Mouse (Mus musculus) neural tube, embryonic 14.5 days (tissue): ENCODE measurements around the gene Bmp3. TPM values are rescaled to one million over a fixed set of nuclear protein-coding genes. Genes with fewer than 3 reads are reported as not detected.

Experiments used
- ATAC-seq: fragments of 200-750 bp; cut with Nextera tagmentation; 2 replicates; pipeline ENCODE4 v1.8.0; 2017; ENCODE audit warnings: low read depth, mild to moderate bottlenecking, moderate TSS enrichment, moderate library complexity
- H3K27ac ChIP-seq: fragments of 300-500 bp; sonication (generic); 2 replicates; pipeline ENCODE4 v1.5.1; 2014; ENCODE audit warnings: low read depth, mild to moderate bottlenecking, control low read depth, low read length, moderate library complexity, mixed read lengths
- H3K27me3 ChIP-seq: fragments of 300-500 bp; sonication (generic); 2 replicates; pipeline ENCODE4 v1.6.1; 2014; ENCODE audit warnings: low read length; ENCODE audit not compliant: control insufficient read depth, insufficient read depth
- H3K36me3 ChIP-seq: fragments of 300-500 bp; sonication (generic); 2 replicates; pipeline ENCODE4 v1.6.1; 2014; ENCODE audit warnings: low read length, mixed read lengths; ENCODE audit not compliant: control insufficient read depth, insufficient read depth
- H3K4me1 ChIP-seq: fragments of 300-500 bp; sonication (generic); 2 replicates; pipeline ENCODE4 v1.6.1; 2014; ENCODE audit warnings: low read length; ENCODE audit not compliant: control insufficient read depth, insufficient read depth
- H3K4me2 ChIP-seq: fragments of 300-500 bp; sonication (generic); 2 replicates; pipeline ENCODE4 v1.6.1; 2014; ENCODE audit warnings: mild to moderate bottlenecking, low read depth, low read length, control low read depth
- H3K4me3 ChIP-seq: fragments of 300-500 bp; sonication (generic); 2 replicates; pipeline ENCODE4 v1.5.1; 2014; ENCODE audit warnings: low read depth, low read length, control low read depth, mixed read lengths
- H3K9ac ChIP-seq: fragments of 300-500 bp; sonication (generic); replicated peaks from 2 replicates; pipeline ENCODE4 v1.6.1; 2014; ENCODE audit warnings: low read depth, mild to moderate bottlenecking, control low read depth, low read length, mixed read lengths
- H3K9me3 ChIP-seq: fragments of 300-500 bp; sonication (generic); 2 replicates; pipeline ENCODE4 v1.6.1; 2016; ENCODE audit warnings: low read length; ENCODE audit not compliant: control insufficient read depth
- WGBS: fragments of 180-500 bp; shearing (Covaris S2); extraction: QIAGEN DNeasy Blood & Tissue Kit; methylation state at CpG from one replicate; pipeline ENCODE4 v1.1.7; 2014; 5-methylcytosine and 5-hydroxymethylcytosine counted together
- polyA plus RNA-seq: library from polyadenylated mRNA; unstranded; fragments of >200 nt; fragmentation: Nextera tagmentation; extraction: Ambion mirVana; gene quantifications from 2 replicates; pipeline ENCODE4 v1.2.1, GENCODE M21; 2014

The Bmp3 gene
- polyA plus RNA-seq = 1.7 and 1.9 TPM in 2 replicates

GRCm38 (mm10) chr5:98854264-98854626 is at the start of gene Bmp3:
Gene Bmp3, plus strand, starts transcription at chr5:98854415.
- H3K4me3 ChIP-seq = peak within 1 kb of the TSS; percentile 42
- WGBS = 5% methylated on average over 10 of the region's 10 CpGs
- no peaks in the 10 kb centered on the region for H3K9me3 ChIP-seq
- peak; percentile 55; the same call in 1 of the 2 replicates for ATAC-seq
- peak within 1 kb of the TSS; percentile 93 for H3K4me2 ChIP-seq
- H3K27ac ChIP-seq = no peak within 1 kb of the TSS
- H3K27me3 ChIP-seq = peaks cover 15% of the 10 kb centered on the region
- peak within 1 kb of the TSS; percentile 43 for H3K9ac ChIP-seq
- peaks cover 7% of the 10 kb centered on the region; the same call in 1 of the 2 replicates for H3K4me1 ChIP-seq
- H3K36me3 ChIP-seq = no peaks in the 10 kb centered on the region

DNA sequence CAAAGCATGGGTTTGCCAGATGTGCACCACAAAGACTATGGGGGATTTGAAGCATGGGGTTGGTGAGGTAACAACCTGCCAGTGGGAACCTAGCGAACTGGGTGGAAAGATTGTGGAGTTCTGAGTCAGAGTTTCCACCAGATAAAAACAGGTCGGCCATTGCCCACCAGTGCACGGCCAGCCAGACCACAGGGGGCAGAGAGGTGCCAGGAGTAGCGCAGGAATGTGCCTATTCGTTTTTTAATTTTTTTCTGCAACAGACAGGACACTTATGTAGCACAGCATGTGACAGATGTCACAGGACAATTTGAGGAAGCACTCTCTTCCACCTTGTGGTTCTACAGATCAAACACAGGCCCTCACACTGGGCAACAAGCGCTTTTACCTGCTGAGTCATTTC is 49.5 kb upstream of the Bmp3 start:
- Histone ChIP-seq H3K27me3 (no peaks in the 10 kb centered on the region), H3K4me2 (no peak overlapping the region), H3K4me1 (no peaks in the 10 kb centered on the region), H3K9me3 (no peaks in the 10 kb centered on the region), H3K27ac (no peak overlapping the region), H3K36me3 (no peaks in the 10 kb centered on the region), H3K9ac (no peak overlapping the region), H3K4me3 (no peak overlapping the region)
- no peak for ATAC-seq
- WGBS = 88% methylated on average over 6 of the region's 6 CpGs

- H3K4me1 ChIP-seq = no peaks in the 10 kb centered on the region
- no peaks in the 10 kb centered on the region for H3K9me3 ChIP-seq
- H3K27ac ChIP-seq = no peak overlapping the region
- no peak overlapping the region for H3K9ac ChIP-seq
- 97% methylated on average over 4 of the region's 4 CpGs for WGBS
- no peaks in the 10 kb centered on the region for H3K36me3 ChIP-seq
- no peak for ATAC-seq
- no peak overlapping the region for H3K4me2 ChIP-seq
- H3K27me3 ChIP-seq = no peaks in the 10 kb centered on the region
- H3K4me3 ChIP-seq = no peak overlapping the region
These were observed 47.7 kb upstream of the Bmp3 start for GRCm38 (mm10) chr5:98806492-98806891.

- no peak overlapping the region for H3K4me3 ChIP-seq
- no peaks in the 10 kb centered on the region for H3K9me3 ChIP-seq
- H3K9ac ChIP-seq = no peak overlapping the region
- no peaks in the 10 kb centered on the region for H3K36me3 ChIP-seq
- no peak overlapping the region for H3K27ac ChIP-seq
- H3K4me1 ChIP-seq = no peaks in the 10 kb centered on the region
- 86% methylated on average over 7 of the region's 7 CpGs for WGBS
- no peak overlapping the region for H3K4me2 ChIP-seq
- no peak for ATAC-seq
- H3K27me3 ChIP-seq = no peaks in the 10 kb centered on the region
These were observed 47.2 kb upstream of the Bmp3 start for GRCm38 (mm10) chr5:98807022-98807421.

DNA sequence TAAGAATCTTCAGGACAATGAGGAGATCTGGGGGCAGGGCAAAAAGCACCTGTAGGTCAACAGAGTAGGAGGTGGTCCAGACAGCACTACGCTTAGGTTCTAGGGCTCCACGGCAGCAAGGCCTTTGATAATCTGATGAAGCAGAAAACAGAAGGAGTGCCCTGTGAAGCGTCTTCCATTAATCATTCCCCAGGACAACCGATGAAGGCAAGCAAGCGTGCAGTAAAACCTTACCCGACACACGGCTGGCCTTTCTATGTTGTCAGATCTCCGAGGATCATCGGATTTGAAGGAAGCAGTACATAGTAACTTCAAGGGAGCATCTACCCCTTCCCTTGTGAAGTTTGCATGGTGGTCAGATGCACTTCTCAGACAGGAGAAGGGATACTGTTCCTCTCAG is 46.3 kb upstream of the Bmp3 start:
- H3K4me3 ChIP-seq = no peak overlapping the region
- no peaks in the 10 kb centered on the region for H3K36me3 ChIP-seq

DNA sequence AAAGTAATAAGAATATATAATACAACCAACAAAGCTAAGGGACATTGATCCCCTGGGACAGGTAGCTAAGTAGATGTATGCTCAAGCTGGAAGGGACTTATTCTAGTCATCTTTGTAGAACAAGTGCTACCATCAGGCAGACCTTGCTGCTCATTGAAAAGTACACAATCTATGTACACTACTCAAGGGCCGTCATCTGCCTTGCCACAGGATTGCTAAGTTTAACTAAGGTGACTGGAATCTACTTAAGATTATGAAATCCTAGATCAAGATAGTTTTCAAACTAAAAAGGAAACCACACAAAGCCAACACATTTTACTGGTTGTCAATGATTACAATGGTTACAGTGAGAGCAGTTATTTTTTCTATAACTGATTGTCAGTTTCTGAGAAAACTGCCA is 41.8 kb upstream of the Bmp3 start:
- no peaks in the 10 kb centered on the region for H3K9me3 ChIP-seq
- no peak overlapping the region for H3K4me3 ChIP-seq
- H3K9ac ChIP-seq = no peak overlapping the region
- no peak overlapping the region for H3K4me2 ChIP-seq
- no peak for ATAC-seq
- no peak overlapping the region for H3K27ac ChIP-seq
- H3K4me1 ChIP-seq = no peaks in the 10 kb centered on the region
- 90% methylated on average over 1 of the region's 1 CpGs for WGBS
- H3K27me3 ChIP-seq = no peaks in the 10 kb centered on the region
- H3K36me3 ChIP-seq = no peaks in the 10 kb centered on the region

More for the DNA sequence above, 46.3 kb upstream of the Bmp3 start:
- no peak overlapping the region for H3K27ac ChIP-seq
- no peaks in the 10 kb centered on the region for H3K9me3 ChIP-seq
- no peaks in the 10 kb centered on the region for H3K4me1 ChIP-seq
- H3K4me2 ChIP-seq = no peak overlapping the region
- no peak for ATAC-seq
- H3K27me3 ChIP-seq = no peaks in the 10 kb centered on the region
- H3K9ac ChIP-seq = no peak overlapping the region
- 23% methylated on average over 9 of the region's 9 CpGs for WGBS

GRCm38 (mm10) chr5:98815269-98815668 is 38.9 kb upstream of the Bmp3 start:
- ATAC-seq = no peak
- no peaks in the 10 kb centered on the region for H3K36me3 ChIP-seq

GRCm38 (mm10) chr5:98833760-98834159 is 20.5 kb upstream of the Bmp3 start:
- Histone ChIP-seq H3K27me3 (no peaks in the 10 kb centered on the region), H3K27ac (no peak overlapping the region), H3K9me3 (no peaks in the 10 kb centered on the region), H3K4me2 (no peak overlapping the region), H3K36me3 (no peaks in the 10 kb centered on the region), H3K4me3 (no peak overlapping the region), H3K4me1 (no peaks in the 10 kb centered on the region), H3K9ac (no peak overlapping the region)
- no peak for ATAC-seq
- WGBS = 84% methylated on average over 9 of the region's 9 CpGs

More at GRCm38 (mm10) chr5:98815269-98815668, 38.9 kb upstream of the Bmp3 start:
- no peak overlapping the region for H3K9ac ChIP-seq
- H3K4me2 ChIP-seq = no peak overlapping the region
- no peaks in the 10 kb centered on the region for H3K9me3 ChIP-seq
- no peak overlapping the region for H3K27ac ChIP-seq
- WGBS = 96% methylated on average over 1 of the region's 1 CpGs
- no peaks in the 10 kb centered on the region for H3K27me3 ChIP-seq
- no peaks in the 10 kb centered on the region for H3K4me1 ChIP-seq
- no peak overlapping the region for H3K4me3 ChIP-seq

- Histone ChIP-seq H3K9me3 (no peaks in the 10 kb centered on the region), H3K27me3 (no peaks in the 10 kb centered on the region), H3K4me2 (no peak overlapping the region), H3K36me3 (no peaks in the 10 kb centered on the region), H3K9ac (no peak overlapping the region), H3K27ac (no peak overlapping the region), H3K4me1 (no peaks in the 10 kb centered on the region), H3K4me3 (no peak overlapping the region)
- WGBS = 74% methylated on average over 6 of the region's 6 CpGs
- ATAC-seq = no peak
These were observed 19.9 kb upstream of the Bmp3 start for GRCm38 (mm10) chr5:98834300-98834699.
